Mouse (Mus musculus): ENCODE measurements around the gene Olfr172.

Gene Olfr172

GRCm38 (mm10) chr16:58763076-58763475 is at the start of gene Olfr172:
Gene Olfr172, minus strand, starts transcription at chr16:58763176.
- DNase-seq, result no peak

DNA sequence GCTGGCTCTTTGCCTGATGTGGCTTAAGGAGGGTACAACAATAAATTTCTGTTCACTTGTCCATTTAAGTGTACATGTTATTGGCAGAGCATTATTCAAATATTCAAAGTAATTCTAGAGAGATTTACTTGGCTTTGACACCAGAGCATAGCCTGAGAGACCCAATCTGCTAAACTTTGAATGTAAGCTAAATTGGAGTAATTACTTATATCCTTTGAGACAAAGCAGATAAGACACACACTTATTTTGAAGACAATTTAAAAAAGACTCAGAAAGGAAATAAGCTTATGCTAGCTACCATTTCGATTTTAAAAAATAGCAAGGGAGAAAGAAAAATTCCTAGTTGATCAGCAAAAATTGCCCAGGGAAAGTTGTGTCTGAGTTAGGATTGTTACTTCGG is 37.2 kb upstream of the Olfr172 start, which contains the start of gene Olfr173:
Olfr173 (minus strand) TSS at position 101 of the 400 bp plus-strand sequence.
- DNase-seq, result no peak

DNA sequence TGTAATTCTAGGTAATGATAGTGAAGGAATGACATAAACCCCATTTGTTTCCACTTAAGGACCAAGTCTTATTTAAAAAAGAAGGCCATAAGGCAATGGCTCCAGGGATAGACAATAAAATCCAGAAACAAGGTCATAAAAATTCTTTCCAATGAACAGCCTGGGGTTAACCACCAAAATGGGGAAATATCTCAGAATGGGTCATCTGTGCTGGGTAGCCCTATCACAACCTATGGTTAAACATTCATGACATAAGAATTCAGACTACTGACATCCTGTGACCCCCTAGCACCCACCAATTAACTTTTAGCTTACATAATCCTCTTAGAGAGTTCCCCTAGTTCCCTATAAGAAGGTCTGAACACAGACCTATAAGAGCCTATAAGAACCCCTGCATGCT is 6.8 kb downstream of the Olfr172 start:
- DNase-seq, result no peak

DNA sequence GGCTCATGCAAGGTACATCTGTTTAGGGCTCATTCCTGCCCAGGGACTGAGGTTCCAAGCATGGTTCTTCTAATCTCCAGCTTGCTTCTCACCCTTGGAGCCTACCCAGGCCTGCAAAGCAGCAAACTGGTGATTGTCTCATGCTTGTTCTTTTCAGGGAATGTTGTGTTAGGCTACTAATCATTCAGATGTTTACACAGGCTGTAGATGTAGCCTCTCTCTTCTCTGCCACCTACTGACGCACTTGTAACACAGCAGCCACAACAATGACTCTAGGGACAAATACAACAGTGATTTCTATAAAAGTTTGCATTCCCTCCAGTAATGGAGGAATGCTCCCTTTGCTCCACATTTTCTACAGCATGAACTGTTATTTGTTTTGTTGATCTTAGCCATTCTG is 11.7 kb downstream of the Olfr172 start:
- no peak for DNase-seq

DNA sequence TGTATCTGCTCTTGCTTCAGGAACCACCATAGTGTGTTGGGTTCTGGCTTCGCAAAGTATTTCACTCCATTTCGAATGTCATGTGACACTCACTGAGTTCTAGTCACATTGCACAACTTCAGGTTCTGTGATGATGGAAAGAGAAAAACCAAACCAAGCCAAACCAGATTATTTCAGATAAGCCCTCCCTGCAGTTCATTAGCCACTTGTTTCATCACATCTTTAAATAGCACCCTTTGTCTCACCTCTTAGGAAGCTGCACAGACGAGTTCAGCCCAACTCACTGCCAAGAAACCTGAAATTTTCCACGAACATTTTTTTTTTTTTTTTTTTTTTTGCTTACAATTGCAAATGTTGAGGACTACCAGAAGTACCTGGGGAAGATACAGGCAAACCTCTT is 16.3 kb downstream of the Olfr172 start:
- no peak for DNase-seq

DNA sequence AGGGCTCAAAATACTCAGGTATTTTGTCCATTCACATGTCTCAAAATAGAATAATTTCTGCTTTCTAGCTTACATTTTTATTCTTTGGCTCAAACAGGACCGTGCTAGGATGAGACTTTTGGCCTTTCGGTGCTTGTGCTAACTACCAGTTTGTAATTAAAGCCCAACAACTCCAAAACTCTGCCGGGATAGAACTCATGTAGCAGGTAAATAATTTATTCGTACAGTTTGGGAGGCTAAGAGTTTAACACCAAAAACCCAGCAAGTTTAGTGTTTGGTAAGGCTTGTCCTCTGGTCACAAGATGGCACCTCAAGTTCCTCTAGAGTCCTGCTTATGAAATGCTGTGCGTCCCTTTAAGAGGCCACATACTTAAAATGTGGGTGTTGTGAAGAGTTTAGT is 22.2 kb downstream of the Olfr172 start:
- DNase-seq, result no peak

DNA sequence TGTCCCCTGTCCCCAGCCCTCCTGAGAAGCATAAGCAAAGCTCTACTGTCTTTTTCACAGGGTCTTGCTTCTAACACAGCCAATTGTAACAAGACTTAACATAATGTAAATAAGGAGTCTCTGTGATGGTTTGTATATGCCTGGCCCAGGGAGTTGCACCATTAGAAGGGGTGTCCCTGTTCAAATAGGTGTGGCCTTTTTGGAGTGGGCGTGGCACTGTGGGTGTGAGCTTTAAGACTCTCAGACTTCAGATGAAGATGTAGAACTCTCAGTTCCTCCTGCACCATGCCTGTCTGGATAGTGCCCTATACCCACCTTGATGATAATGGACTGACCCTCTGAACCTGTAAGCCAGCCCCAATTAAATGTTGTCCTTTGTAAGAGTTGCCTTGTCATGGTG is 24.2 kb downstream of the Olfr172 start:
- no peak for DNase-seq

DNA sequence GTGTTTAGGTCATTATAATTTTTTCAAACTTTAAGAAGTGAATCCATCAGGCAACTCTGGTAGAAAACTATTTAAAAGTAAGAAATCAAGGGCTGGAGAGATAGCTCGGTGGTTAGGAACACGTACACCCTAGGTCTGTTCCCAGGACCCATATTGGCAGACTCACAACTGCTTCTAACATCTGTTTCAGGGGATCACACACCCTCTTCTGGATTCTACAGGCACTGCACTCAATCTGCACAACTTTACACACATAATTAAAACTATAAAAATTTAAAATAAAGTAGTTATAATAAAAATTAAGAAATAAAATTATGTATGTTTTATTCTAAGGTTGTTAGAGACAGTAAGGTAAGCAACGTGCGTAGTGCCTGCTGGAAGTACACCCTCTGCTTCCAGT is 24.8 kb downstream of the Olfr172 start:
- DNase-seq, result no peak

- no peak for DNase-seq
Measured at GRCm38 (mm10) chr16:58728176-58728671, 34.8 kb downstream of the Olfr172 start.

- DNase-seq, result peak; percentile 94
Measured at GRCm38 (mm10) chr16:58727477-58728131, 35.4 kb downstream of the Olfr172 start, which contains the start of gene Cldnd1. Gene Cldnd1, plus strand, starts transcription at chr16:58727910.

- no peak for DNase-seq
Measured at GRCm38 (mm10) chr16:58726680-58727476, 36.1 kb downstream of the Olfr172 start.

DNA sequence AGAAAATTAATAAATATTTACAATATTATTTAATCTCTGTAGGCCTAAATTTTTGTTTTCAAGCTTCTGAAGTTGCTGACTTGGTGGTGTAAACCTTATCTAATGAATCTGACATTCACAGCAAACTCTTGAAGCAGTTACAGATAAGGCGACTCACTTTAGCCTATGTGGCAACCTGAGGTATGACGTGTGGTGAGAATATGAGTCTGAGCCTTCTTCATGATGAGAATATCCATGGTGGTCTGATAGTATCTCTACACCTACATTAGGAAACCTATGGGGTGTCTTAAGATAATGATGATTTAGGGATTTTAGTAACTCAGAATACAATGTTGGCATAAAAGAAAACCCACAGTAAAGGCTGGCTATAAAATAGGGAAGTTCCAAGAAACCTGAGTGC is 40.7 kb downstream of the Olfr172 start:
- no peak for DNase-seq

- no peak for DNase-seq
Measured at GRCm38 (mm10) chr16:58718666-58719120, 44.3 kb downstream of the Olfr172 start, which contains the start of gene Gpr15. Gene Gpr15, minus strand, starts transcription at chr16:58719070.

DNA sequence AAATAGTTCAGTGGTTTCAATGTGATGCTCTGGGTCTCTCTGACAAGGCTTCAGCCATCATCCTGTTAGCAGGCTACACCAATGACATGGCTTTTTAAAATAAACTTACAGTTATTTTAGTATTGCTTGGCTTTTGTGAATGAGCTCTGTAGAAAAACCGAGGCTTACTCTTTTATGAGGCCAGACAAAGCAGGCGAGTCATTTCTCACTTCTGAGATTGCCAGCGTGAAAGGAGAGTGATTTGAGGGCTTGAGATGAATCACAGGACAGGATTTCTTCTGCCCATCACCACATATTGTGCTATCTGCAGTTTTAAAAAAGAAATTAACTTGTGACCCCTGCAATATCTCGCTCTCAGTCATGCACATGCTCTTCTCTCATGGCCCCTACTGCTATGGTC is 48.0 kb downstream of the Olfr172 start:
- DNase-seq, result no peak

GRCm38 (mm10) chr16:58713128-58713527 is 49.8 kb downstream of the Olfr172 start:
- no peak for DNase-seq

DNA sequence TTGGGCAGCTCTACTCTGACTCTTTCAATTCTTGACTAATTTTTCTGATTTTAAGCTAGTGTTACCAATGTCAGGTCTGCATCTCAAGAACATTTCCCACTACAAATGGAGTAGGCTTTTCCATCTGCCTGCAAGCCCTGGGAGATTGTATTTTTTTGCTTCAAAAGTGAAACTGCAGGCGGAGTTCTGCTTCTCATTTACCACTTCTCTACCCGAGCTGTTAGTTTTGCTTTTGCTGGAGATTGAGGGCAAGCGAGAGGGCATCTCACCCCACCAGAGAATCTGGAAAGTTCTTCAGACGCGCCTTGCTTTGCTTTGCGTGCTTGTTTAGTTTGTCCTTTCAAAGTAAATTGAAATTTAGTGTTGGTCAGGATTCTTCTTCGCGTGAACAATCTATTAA is 50.8 kb downstream of the Olfr172 start:
- no peak for DNase-seq
